Mouse (Mus musculus) embryo, embryonic 11 days (tissue): ENCODE data around the gene Evc2.

Experiments
- DNase-seq: peaks from one replicate; pipeline ENCODE4 v3.0.0-alpha.2; 2015

Gene Evc2

GRCm38 (mm10) chr5:37368796-37369195 is 30.5 kb downstream of the Evc2 start:
- no peak for DNase-seq

GRCm38 (mm10) chr5:37377376-37377775 is 39.1 kb downstream of the Evc2 start:
- no peak for DNase-seq

GRCm38 (mm10) chr5:37380641-37381040 is 42.3 kb downstream of the Evc2 start:
- no peak for DNase-seq

- DNase-seq, result no peak
Observed at GRCm38 (mm10) chr5:37383570-37383969, 45.3 kb downstream of the Evc2 start.

- no peak for DNase-seq
Observed at GRCm38 (mm10) chr5:37388646-37389045, 50.3 kb downstream of the Evc2 start.

GRCm38 (mm10) chr5:37389808-37390495 is 51.7 kb downstream of the Evc2 start:
- peak; percentile 17 for DNase-seq

GRCm38 (mm10) chr5:37390923-37391322 is 52.6 kb downstream of the Evc2 start:
- DNase-seq, result no peak

GRCm38 (mm10) chr5:37391901-37392300 is 53.6 kb downstream of the Evc2 start:
- no peak for DNase-seq

GRCm38 (mm10) chr5:37395172-37396030 is 57.1 kb downstream of the Evc2 start:
- DNase-seq, result no peak

GRCm38 (mm10) chr5:37419028-37419427 is 80.7 kb downstream of the Evc2 start:
- no peak for DNase-seq

GRCm38 (mm10) chr5:37427210-37427609 is 88.9 kb downstream of the Evc2 start:
- no peak for DNase-seq

GRCm38 (mm10) chr5:37435417-37435816 is 97.1 kb downstream of the Evc2 start:
- no peak for DNase-seq

- no peak for DNase-seq
Observed at GRCm38 (mm10) chr5:37442767-37443166, 104.5 kb downstream of the Evc2 start.

GRCm38 (mm10) chr5:37447546-37447945 is 109.2 kb downstream of the Evc2 start:
- no peak for DNase-seq

GRCm38 (mm10) chr5:37456590-37456989 is 118.3 kb downstream of the Evc2 start:
- no peak for DNase-seq

GRCm38 (mm10) chr5:37457191-37457590 is 118.9 kb downstream of the Evc2 start:
- DNase-seq, result no peak

GRCm38 (mm10) chr5:37457831-37458230 is 119.5 kb downstream of the Evc2 start:
- DNase-seq, result no peak

- no peak for DNase-seq
Observed at GRCm38 (mm10) chr5:37458236-37458635, 119.9 kb downstream of the Evc2 start.

GRCm38 (mm10) chr5:37465461-37465860 is 127.2 kb downstream of the Evc2 start:
- no peak for DNase-seq

GRCm38 (mm10) chr5:37467646-37468045 is 129.3 kb downstream of the Evc2 start:
- DNase-seq, result no peak

- no peak for DNase-seq
Observed at GRCm38 (mm10) chr5:37469031-37469430, 130.7 kb downstream of the Evc2 start.

GRCm38 (mm10) chr5:37471584-37471983 is 133.3 kb downstream of the Evc2 start:
- no peak for DNase-seq

GRCm38 (mm10) chr5:37472025-37472608 is 133.8 kb downstream of the Evc2 start:
- no peak for DNase-seq
